Mouse (Mus musculus): ENCODE measurements at regions not wholly inside any gene's neighbourhood (a gene's known extent, or its start where the extent isn't known, plus 50 kb on each side); places are given as distances from the start of the nearest gene placed in this dataset.

- no peak for TF ChIP-seq ZNF384 (IDR thresholded peaks at IDR 0.05; ENCODE audit: low read depth, low read length)
- TF ChIP-seq ZC3H11A (IDR thresholded peaks at IDR 0.05; ENCODE audit: borderline replicate concordance, low read depth, low read length): no peak
- TF ChIP-seq HCFC1 (IDR thresholded peaks at IDR 0.05; ENCODE audit: borderline replicate concordance, insufficient read depth, low read length): no peak
- no peak for TF ChIP-seq CHD2 (IDR thresholded peaks at IDR 0.05; ENCODE audit: low read depth, low read length)
Observed at GRCm38 (mm10) chr6:127237168-127237567, 85.2 kb upstream of the Ccnd2 start.

Measured in ES-E14 (cell line).